Mouse (Mus musculus): Measurements from ENCODE around the gene Ccl17.

Ccl17 gene

GRCm38 (mm10) chr8:94787524-94788501 lies 22.4 kb upstream of the Ccl17 start:
- DNase-seq (ENCODE audit: extremely low read depth, insufficient read length, low spot score), result peak; percentile 81

- DNase-seq (ENCODE audit: extremely low read depth, insufficient read length, low spot score), result no peak
These were observed 20.8 kb upstream of the Ccl17 start for GRCm38 (mm10) chr8:94789256-94789955.

- DNase-seq (ENCODE audit: extremely low read depth, insufficient read length, low spot score), result no peak
These were observed 15.9 kb upstream of the Ccl17 start for GRCm38 (mm10) chr8:94794368-94794767.

GRCm38 (mm10) chr8:94794782-94795181 lies 15.5 kb upstream of the Ccl17 start:
- no peak for DNase-seq (ENCODE audit: extremely low read depth, insufficient read length, low spot score)

GRCm38 (mm10) chr8:94800278-94800968 lies 9.8 kb upstream of the Ccl17 start:
- no peak for DNase-seq (ENCODE audit: extremely low read depth, insufficient read length, low spot score)

- no peak for DNase-seq (ENCODE audit: extremely low read depth, insufficient read length, low spot score)
These were observed 8.8 kb upstream of the Ccl17 start for GRCm38 (mm10) chr8:94801293-94802095.

GRCm38 (mm10) chr8:94802375-94802774 lies 7.9 kb upstream of the Ccl17 start:
- no peak for DNase-seq (ENCODE audit: extremely low read depth, insufficient read length, low spot score)

- no peak for DNase-seq (ENCODE audit: extremely low read depth, insufficient read length, low spot score)
These were observed 6.7 kb upstream of the Ccl17 start for GRCm38 (mm10) chr8:94803551-94803950.

- no peak for DNase-seq (ENCODE audit: extremely low read depth, insufficient read length, low spot score)
These were observed 5.5 kb upstream of the Ccl17 start for GRCm38 (mm10) chr8:94804546-94805340.

- no peak for DNase-seq (ENCODE audit: extremely low read depth, insufficient read length, low spot score)
These were observed 4.4 kb upstream of the Ccl17 start for GRCm38 (mm10) chr8:94805811-94806210.

- no peak for DNase-seq (ENCODE audit: extremely low read depth, insufficient read length, low spot score)
These were observed 2.7 kb upstream of the Ccl17 start for GRCm38 (mm10) chr8:94807506-94807905.

- DNase-seq (ENCODE audit: extremely low read depth, insufficient read length, low spot score), result no peak
These were observed 1.9 kb upstream of the Ccl17 start for GRCm38 (mm10) chr8:94808372-94808771.

- no peak for DNase-seq (ENCODE audit: extremely low read depth, insufficient read length, low spot score)
These were observed 602 bp downstream of the Ccl17 start for GRCm38 (mm10) chr8:94810855-94811254.

GRCm38 (mm10) chr8:94811654-94812053 lies 1.4 kb downstream of the Ccl17 start:
- DNase-seq (ENCODE audit: extremely low read depth, insufficient read length, low spot score), result no peak

GRCm38 (mm10) chr8:94812645-94813098 lies 2.4 kb downstream of the Ccl17 start:
- peak; percentile 46 for DNase-seq (ENCODE audit: extremely low read depth, insufficient read length, low spot score)

- DNase-seq (ENCODE audit: extremely low read depth, insufficient read length, low spot score), result no peak
These were observed 4.3 kb downstream of the Ccl17 start for GRCm38 (mm10) chr8:94814556-94814955.

- DNase-seq (ENCODE audit: extremely low read depth, insufficient read length, low spot score), result no peak
These were observed 7.7 kb downstream of the Ccl17 start for GRCm38 (mm10) chr8:94817933-94818332.

- no peak for DNase-seq (ENCODE audit: extremely low read depth, insufficient read length, low spot score)
These were observed 9.5 kb downstream of the Ccl17 start for GRCm38 (mm10) chr8:94819671-94820179.

- DNase-seq (ENCODE audit: extremely low read depth, insufficient read length, low spot score), result no peak
These were observed 10.3 kb downstream of the Ccl17 start for GRCm38 (mm10) chr8:94820553-94820952.

All from 3134 (cell line).